Mouse (Mus musculus): ENCODE measurements around the gene Dot1l. TPM values are rescaled to one million over a fixed set of nuclear protein-coding genes. Genes with fewer than 3 reads are reported as not detected.
A peak's percentile ranks its signal among the peaks of the same experiment; 100 is the strongest.

Gene Dot1l
- polyA plus RNA-seq, 1 experiment, result 74.8 TPM

- peak; percentile 63 to 65 for DNase-seq (ENCODE audit: extremely low spot score in 1 of 2, low spot score in 1 of 2)
These were observed 2.0 kb downstream of the Dot1l start for GRCm38 (mm10) chr10:80756967-80757366.

- DNase-seq (ENCODE audit: extremely low spot score in 1 of 2, low spot score in 1 of 2), result peak in 1 of 2 experiments; percentile 74
These were observed 2.7 kb downstream of the Dot1l start for GRCm38 (mm10) chr10:80757717-80758116.

- DNase-seq (ENCODE audit: extremely low spot score in 1 of 2, low spot score in 1 of 2), result peak in 1 of 2 experiments; percentile 54
These were observed 3.6 kb downstream of the Dot1l start for GRCm38 (mm10) chr10:80758651-80759050.

- DNase-seq (ENCODE audit: extremely low spot score in 1 of 2, low spot score in 1 of 2), result no peak
These were observed 5.9 kb downstream of the Dot1l start for GRCm38 (mm10) chr10:80760596-80761524.

- DNase-seq (ENCODE audit: extremely low spot score in 1 of 2, low spot score in 1 of 2), result no peak
These were observed 6.8 kb downstream of the Dot1l start for GRCm38 (mm10) chr10:80761821-80762220.

GRCm38 (mm10) chr10:80763502-80763901 lies 8.5 kb downstream of the Dot1l start:
- no peak for DNase-seq (ENCODE audit: extremely low spot score in 1 of 2, low spot score in 1 of 2)

- DNase-seq (ENCODE audit: extremely low spot score in 1 of 2, low spot score in 1 of 2), result no peak
These were observed 10.7 kb downstream of the Dot1l start for GRCm38 (mm10) chr10:80765746-80766145.

GRCm38 (mm10) chr10:80766161-80766815 lies 11.3 kb downstream of the Dot1l start:
- DNase-seq (ENCODE audit: extremely low spot score in 1 of 2, low spot score in 1 of 2), result peak in 1 of 2 experiments; percentile 34

- no peak for DNase-seq (ENCODE audit: extremely low spot score in 1 of 2, low spot score in 1 of 2)
These were observed 13.4 kb downstream of the Dot1l start for GRCm38 (mm10) chr10:80768365-80768764.

GRCm38 (mm10) chr10:80773816-80774215 lies 18.8 kb downstream of the Dot1l start:
- no peak for DNase-seq (ENCODE audit: extremely low spot score in 1 of 2, low spot score in 1 of 2)

GRCm38 (mm10) chr10:80774549-80774948 lies 19.5 kb downstream of the Dot1l start:
- peak; percentile 92 to 97 for DNase-seq (ENCODE audit: extremely low spot score in 1 of 2, low spot score in 1 of 2)

GRCm38 (mm10) chr10:80774981-80775380 lies 20.0 kb downstream of the Dot1l start:
- DNase-seq (ENCODE audit: extremely low spot score in 1 of 2, low spot score in 1 of 2), result no peak

- DNase-seq (ENCODE audit: extremely low spot score in 1 of 2, low spot score in 1 of 2), result no peak
These were observed 20.7 kb downstream of the Dot1l start for GRCm38 (mm10) chr10:80775731-80776130.

GRCm38 (mm10) chr10:80776358-80776869 lies 21.4 kb downstream of the Dot1l start:
- DNase-seq (ENCODE audit: extremely low spot score in 1 of 2, low spot score in 1 of 2), result no peak

- no peak for DNase-seq (ENCODE audit: extremely low spot score in 1 of 2, low spot score in 1 of 2)
These were observed 22.1 kb downstream of the Dot1l start for GRCm38 (mm10) chr10:80777123-80777522.

- DNase-seq (ENCODE audit: extremely low spot score in 1 of 2, low spot score in 1 of 2), result no peak
These were observed 24.6 kb downstream of the Dot1l start for GRCm38 (mm10) chr10:80779565-80779964.

GRCm38 (mm10) chr10:80784302-80784701 lies 29.3 kb downstream of the Dot1l start:
- peak in 1 of 2 experiments; percentile 26 for DNase-seq (ENCODE audit: extremely low spot score in 1 of 2, low spot score in 1 of 2)

GRCm38 (mm10) chr10:80784871-80785270 lies 29.9 kb downstream of the Dot1l start:
- no peak for DNase-seq (ENCODE audit: extremely low spot score in 1 of 2, low spot score in 1 of 2)

- DNase-seq (ENCODE audit: extremely low spot score in 1 of 2, low spot score in 1 of 2), result no peak
These were observed 31.0 kb downstream of the Dot1l start for GRCm38 (mm10) chr10:80785963-80786362.

GRCm38 (mm10) chr10:80787517-80787916 lies 32.5 kb downstream of the Dot1l start:
- no peak for DNase-seq (ENCODE audit: extremely low spot score in 1 of 2, low spot score in 1 of 2)

- DNase-seq (ENCODE audit: extremely low spot score in 1 of 2, low spot score in 1 of 2), result no peak
These were observed 35.9 kb downstream of the Dot1l start for GRCm38 (mm10) chr10:80790761-80791404.

Data from frontal cortex, adult 2 months (tissue).